Mouse (Mus musculus) lung, postnatal 0 days (tissue): ENCODE measurements around the gene Prdm11.

ENCODE experiments used
- CTCF ChIP-seq: IDR thresholded peaks from 2 replicates; pipeline ENCODE4 v1.5.1; 2016; ENCODE audit warnings: antibody characterized with exemption, mild to moderate bottlenecking
- EP300 ChIP-seq: IDR thresholded peaks from 2 replicates; pipeline ENCODE4 v1.6.1; 2016; ENCODE audit warnings: antibody characterized with exemption, mild to moderate bottlenecking, control low read depth

- TF ChIP-seq CTCF (no peak), EP300 (no peak)
Measured at GRCm38 (mm10) chr2:93027713-93028112, 18.3 kb downstream of the Prdm11 start.
